Mouse (Mus musculus) forebrain, embryonic 13.5 days (tissue): Measurements from ENCODE around the gene Mphosph9. TPM values are rescaled to one million over a fixed set of nuclear protein-coding genes. Genes with fewer than 3 reads are reported as not detected.
A peak's percentile ranks its signal among the peaks of the same experiment; 100 is the strongest.

ENCODE experiments used
- ATAC-seq: fragments of 200-750 bp; cut with Nextera tagmentation; 2 replicates; pipeline ENCODE4 v1.8.0; 2017
- H3K27ac ChIP-seq: fragments of 300-500 bp; sonication (generic); 2 replicates; pipeline ENCODE4 v1.5.1; 2015; ENCODE audit warnings: inconsistent platforms, mild to moderate bottlenecking, moderate library complexity
- H3K27me3 ChIP-seq: fragments of 300-500 bp; sonication (generic); 2 replicates; pipeline ENCODE4 v1.6.1; 2015; ENCODE audit warnings: mild to moderate bottlenecking, inconsistent platforms
- H3K36me3 ChIP-seq: fragments of 300-500 bp; sonication (generic); 2 replicates; pipeline ENCODE4 v1.6.1; 2015; ENCODE audit warnings: mild to moderate bottlenecking, inconsistent platforms; ENCODE audit not compliant: poor library complexity, severe bottlenecking
- H3K4me1 ChIP-seq: fragments of 300-500 bp; sonication (generic); 2 replicates; pipeline ENCODE4 v1.6.1; 2015; ENCODE audit warnings: inconsistent platforms
- H3K4me2 ChIP-seq: fragments of 300-500 bp; sonication (generic); 2 replicates; pipeline ENCODE4 v1.6.1; 2015; ENCODE audit warnings: inconsistent platforms, mild to moderate bottlenecking, moderate library complexity
- H3K4me3 ChIP-seq: fragments of 300-500 bp; sonication (generic); 2 replicates; pipeline ENCODE4 v1.5.1; 2015; ENCODE audit warnings: mild to moderate bottlenecking, inconsistent platforms
- H3K9ac ChIP-seq: fragments of 300-500 bp; sonication (generic); 2 replicates; pipeline ENCODE4 v1.6.1; 2015; ENCODE audit warnings: mild to moderate bottlenecking, inconsistent platforms
- H3K9me3 ChIP-seq: fragments of 300-500 bp; sonication (generic); replicated peaks from 2 replicates; pipeline ENCODE4 v1.6.1; 2016; ENCODE audit warnings: inconsistent platforms
- WGBS: fragments of 180-500 bp; shearing (Covaris S2); methylation state at CpG from one replicate; pipeline ENCODE4 v1.1.7; 2015; 5-methylcytosine and 5-hydroxymethylcytosine counted together
- polyA plus RNA-seq: library from polyadenylated mRNA; unstranded; fragments of >200 nt; fragmentation: Nextera tagmentation; extraction: Ambion mirVana; gene quantifications from 2 replicates; pipeline ENCODE4 v1.2.1, GENCODE M21; 2015

Gene Mphosph9
- polyA plus RNA-seq, 1 experiment from 2014 or later, result 20.3 TPM

- peaks cover 28% of the 10 kb centered on the region for H3K4me1 ChIP-seq
These were observed 121.9 kb downstream of the Mphosph9 start for GRCm38 (mm10) chr5:124205809-124206380.

GRCm38 (mm10) chr5:124205211-124205610 is 122.6 kb downstream of the Mphosph9 start:
- 71% methylated on average over 9 of the region's 9 CpGs for WGBS
- peaks cover 28% of the 10 kb centered on the region for H3K4me1 ChIP-seq

More at GRCm38 (mm10) chr5:124205809-124206380, 121.9 kb downstream of the Mphosph9 start:
- Histone ChIP-seq H3K36me3 (no peaks in the 10 kb centered on the region), H3K9me3 (no peaks in the 10 kb centered on the region), H3K4me3 (no peak overlapping the region), H3K27ac (no peak overlapping the region), H3K27me3 (no peaks in the 10 kb centered on the region), H3K4me2 (no peak overlapping the region), H3K9ac (no peak overlapping the region)
- WGBS, result 54% methylated on average over 5 of the region's 5 CpGs
- ATAC-seq, result no peak

DNA sequence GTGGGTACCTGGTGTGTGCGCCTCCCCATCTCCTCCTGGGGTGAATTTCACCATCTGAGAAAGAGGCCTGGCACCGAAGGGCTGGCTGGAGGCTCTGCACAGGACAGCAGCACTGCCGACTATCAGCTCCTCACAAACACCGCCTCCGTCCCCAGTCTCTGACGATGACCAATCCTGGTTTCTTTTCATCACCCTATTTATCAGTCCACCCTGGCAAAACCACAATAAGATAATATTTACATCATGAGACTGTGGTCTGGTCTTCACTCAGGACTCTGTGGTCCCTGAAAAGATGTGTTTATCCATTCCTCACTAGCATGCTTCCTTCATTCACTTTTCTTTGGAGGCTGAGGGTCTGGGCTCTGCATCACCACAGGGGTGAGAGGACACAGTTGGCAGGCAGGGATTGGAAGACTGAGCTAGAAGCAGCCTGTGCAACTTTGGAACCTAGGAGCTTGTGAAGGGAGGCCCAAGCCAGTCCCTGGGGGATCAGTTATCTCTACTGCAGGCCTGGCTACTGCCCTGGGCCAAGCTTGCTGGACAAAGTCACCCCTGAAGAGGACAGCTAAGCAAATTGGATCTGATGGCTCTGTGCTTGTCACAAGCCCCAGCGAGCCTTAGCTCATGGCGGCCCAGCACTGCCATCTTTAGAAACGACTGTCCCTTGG is 123.5 kb downstream of the Mphosph9 start:
- no peak for ATAC-seq

More at GRCm38 (mm10) chr5:124205211-124205610, 122.6 kb downstream of the Mphosph9 start:
- H3K9ac ChIP-seq, result no peak overlapping the region
- ATAC-seq, result no peak
- H3K27me3 ChIP-seq, result no peaks in the 10 kb centered on the region
- H3K4me3 ChIP-seq, result no peak overlapping the region
- no peak overlapping the region for H3K4me2 ChIP-seq
- H3K9me3 ChIP-seq, result no peaks in the 10 kb centered on the region
- no peaks in the 10 kb centered on the region for H3K36me3 ChIP-seq
- H3K27ac ChIP-seq, result no peak overlapping the region

GRCm38 (mm10) chr5:124203251-124203650 is 124.5 kb downstream of the Mphosph9 start:
- Histone ChIP-seq H3K27ac (0 out of 2 replicates have a peak overlapping the region, but pooled peaks have one; percentile 10), H3K36me3 (no peaks in the 10 kb centered on the region), H3K4me1 (peaks cover 21% of the 10 kb centered on the region), H3K27me3 (no peaks in the 10 kb centered on the region), H3K9ac (no peak overlapping the region), H3K9me3 (no peaks in the 10 kb centered on the region), H3K4me2 (no peak overlapping the region), H3K4me3 (no peak overlapping the region)
- WGBS, result 90% methylated on average over 4 of the region's 4 CpGs
- no peak for ATAC-seq

More for the DNA sequence above, 123.5 kb downstream of the Mphosph9 start:
- Histone ChIP-seq H3K4me2 (no peak overlapping the region), H3K36me3 (no peaks in the 10 kb centered on the region), H3K9me3 (no peaks in the 10 kb centered on the region), H3K4me1 (peaks cover 21% of the 10 kb centered on the region), H3K9ac (no peak overlapping the region), H3K27me3 (no peaks in the 10 kb centered on the region), H3K4me3 (no peak overlapping the region), H3K27ac (no peak overlapping the region)
- WGBS, result 90% methylated on average over 9 of the region's 9 CpGs

GRCm38 (mm10) chr5:124202071-124202470 is 125.7 kb downstream of the Mphosph9 start:
- H3K9ac ChIP-seq, result no peak overlapping the region
- 71% methylated on average over 4 of the region's 4 CpGs for WGBS
- no peak overlapping the region for H3K4me3 ChIP-seq
- no peaks in the 10 kb centered on the region for H3K36me3 ChIP-seq
- H3K9me3 ChIP-seq, result no peaks in the 10 kb centered on the region
- peaks cover 14% of the 10 kb centered on the region for H3K4me1 ChIP-seq
- H3K27ac ChIP-seq, result no peak overlapping the region
- ATAC-seq, result no peak
- no peaks in the 10 kb centered on the region for H3K27me3 ChIP-seq
- H3K4me2 ChIP-seq, result no peak overlapping the region

DNA sequence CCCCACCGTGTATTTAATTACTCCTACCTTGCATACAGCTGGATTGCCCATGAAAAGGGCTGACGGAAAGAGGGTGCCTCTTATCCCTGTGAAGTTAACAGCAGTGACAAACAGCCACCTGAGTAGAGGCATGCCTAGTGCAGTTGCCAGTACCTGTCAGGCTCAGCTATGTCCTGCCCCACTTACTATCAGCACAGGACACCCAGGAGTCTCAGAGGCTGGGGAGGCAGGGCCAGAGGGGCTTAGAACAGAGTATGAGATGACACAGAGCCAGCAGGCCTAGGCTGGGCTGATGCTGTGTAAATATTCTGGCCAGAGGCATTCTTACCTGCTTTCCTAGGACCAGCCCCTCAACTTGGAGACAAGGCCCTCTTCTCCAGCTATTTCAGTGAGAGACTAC is 126.2 kb downstream of the Mphosph9 start:
- no peak overlapping the region for H3K9ac ChIP-seq
- no peak for ATAC-seq
- H3K27me3 ChIP-seq, result no peaks in the 10 kb centered on the region
- no peak overlapping the region for H3K4me2 ChIP-seq
- H3K27ac ChIP-seq, result no peak overlapping the region
- H3K36me3 ChIP-seq, result no peaks in the 10 kb centered on the region
- no peak overlapping the region for H3K4me3 ChIP-seq
- H3K9me3 ChIP-seq, result no peaks in the 10 kb centered on the region
- 87% methylated on average over 2 of the region's 2 CpGs for WGBS
- peaks cover 10% of the 10 kb centered on the region for H3K4me1 ChIP-seq

Other genes starting within 250 kb of the Mphosph9 start
- gene Abcb9, start 232.2 kb downstream of the Mphosph9 start, polyA plus RNA-seq, result 5.8 and 6.1 TPM in 2 replicates
- 23.5 and 24.3 TPM in 2 replicates for gene Ogfod2, start 215.7 kb downstream of the Mphosph9 start, polyA plus RNA-seq
- 80.8 and 83.0 TPM in 2 replicates for gene Arl6ip4, start 211.9 kb downstream of the Mphosph9 start, polyA plus RNA-seq
- gene Pitpnm2, start 78.2 kb downstream of the Mphosph9 start, polyA plus RNA-seq, result 5.4 and 6.5 TPM in 2 replicates
- gene 2810006K23Rik, start 117 bp upstream of the Mphosph9 start, polyA plus RNA-seq, result 19.5 and 20.8 TPM in 2 replicates
- gene Cdk2ap1, start 35.1 kb upstream of the Mphosph9 start, polyA plus RNA-seq, result 77.4 and 78.9 TPM in 2 replicates
- gene Sbno1, start 98.0 kb upstream of the Mphosph9 start, polyA plus RNA-seq, result 120 TPM in 2 replicates
- gene Kmt5a, start 112.0 kb upstream of the Mphosph9 start, polyA plus RNA-seq, result 30.0 and 30.6 TPM in 2 replicates
- 19.3 and 22.3 TPM in 2 replicates for gene Rilpl2, start 150.4 kb upstream of the Mphosph9 start, polyA plus RNA-seq
- gene Snrnp35, start 155.2 kb upstream of the Mphosph9 start, polyA plus RNA-seq, result 27.2 and 27.8 TPM in 2 replicates
- 10.4 and 10.6 TPM in 2 replicates for gene Rilpl1, start 203.4 kb upstream of the Mphosph9 start, polyA plus RNA-seq
- 378 and 389 TPM in 2 replicates for gene Tmed2, start 212.7 kb upstream of the Mphosph9 start, polyA plus RNA-seq
- gene Ddx55, start 224.9 kb upstream of the Mphosph9 start, polyA plus RNA-seq, result 23.3 and 25.5 TPM in 2 replicates